Mouse (Mus musculus) kidney, adult 10 weeks (tissue): Measurements from ENCODE around the gene Gsto2. TPM values are rescaled to one million over a fixed set of nuclear protein-coding genes. Genes with fewer than 3 reads are reported as not detected.

Experiments used
- polyA plus RNA-seq: library from polyadenylated mRNA; stranded (reverse); fragments of 350-450 nt; fragmentation: Illumina TruSeq; extraction: RNeasy Lipid Tissue Mini Kit (QIAGEN cat#74804); gene quantifications from one replicate; pipeline ENCODE4 v1.2.3, GENCODE M21; 2014; ENCODE audit warnings: low read depth, low replicate concordance

Gsto2 gene
- polyA plus RNA-seq = 1.3 TPM

DNA sequence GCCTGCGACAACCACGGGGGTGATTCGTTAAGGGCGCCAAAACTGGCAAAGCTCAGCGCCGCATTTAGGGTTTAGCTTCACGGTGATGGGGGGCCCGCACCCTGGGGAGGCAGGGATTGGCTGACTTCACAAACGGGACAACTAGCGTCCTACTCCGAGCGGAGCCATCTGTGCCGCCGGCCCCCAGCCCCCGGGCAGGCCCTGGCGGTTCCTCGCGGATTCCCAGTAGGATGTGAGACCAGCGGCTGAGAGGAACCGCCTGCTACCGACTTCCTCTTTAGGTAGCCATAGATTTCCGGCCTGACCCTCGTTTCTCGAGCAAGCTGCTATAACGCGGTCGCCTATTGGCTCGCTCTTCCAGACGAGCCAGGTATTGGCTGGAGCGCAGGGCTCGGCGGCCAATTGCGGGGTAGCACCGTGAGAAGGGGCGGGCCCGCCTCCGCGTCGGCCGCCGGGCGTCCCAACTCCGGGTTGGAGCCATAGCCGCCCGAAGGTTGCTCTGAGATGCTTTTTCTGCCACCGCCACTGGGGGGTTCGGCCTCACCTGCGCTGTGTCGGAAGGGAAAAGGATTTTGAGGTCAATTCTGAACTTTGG lies at the start of gene Gsto2:
Gsto2 (plus strand) TSS at position 182 of the 595 bp plus-strand sequence.

GRCm38 (mm10) chr19:47854796-47855783 lies 10.2 kb upstream of the Gsto2 start, which contains the start of gene Gsto1:
Gene Gsto1 (plus strand): TSS chr19:47854970.

GRCm38 (mm10) chr19:47919126-47919965 lies 54.0 kb downstream of the Gsto2 start, which contains the start of the genes Cfap43 and Itprip:
Gene Cfap43 (minus strand): TSS chr19:47919287.
Gene Itprip (minus strand): TSS chr19:47919299.

Other genes with a start within 250 kb of the Gsto2 start
- not detected for gene Col17a1, start 173.4 kb upstream of the Gsto2 start, polyA plus RNA-seq
- 160 TPM for gene Sfr1, start 133.9 kb upstream of the Gsto2 start, polyA plus RNA-seq
- 144 TPM for gene Gsto1, start 10.6 kb upstream of the Gsto2 start, polyA plus RNA-seq
- gene Cfap43, start 53.8 kb downstream of the Gsto2 start, polyA plus RNA-seq = 0.08 TPM
- gene Itprip, start 53.8 kb downstream of the Gsto2 start, polyA plus RNA-seq = 0.32 TPM
- not detected for gene Cfap58, start 72.1 kb downstream of the Gsto2 start, polyA plus RNA-seq